Mouse (Mus musculus) embryonic fibroblast, embryonic 13.5 days (primary cell): ENCODE measurements around the gene Ak5. TPM values are rescaled to one million over a fixed set of nuclear protein-coding genes. Genes with fewer than 3 reads are reported as not detected.
"Not testable (repeated sequence)": the region's sequence is repeated elsewhere in the genome, so short reads cannot be mapped to it uniquely, and the experiment has no call there.

Experiments used
- H3K27ac ChIP-seq: 2 replicates; pipeline ENCODE4 v1.5.1; 2012; ENCODE audit warnings: low read length, control low read depth, inconsistent platforms; ENCODE audit not compliant: insufficient read depth
- H3K4me1 ChIP-seq: 2 replicates; pipeline ENCODE4 v1.6.1; 2011; ENCODE audit warnings: low read length; ENCODE audit not compliant: control insufficient read depth, insufficient read depth
- H3K4me3 ChIP-seq: 2 replicates; pipeline ENCODE4 v1.5.1; 2011; ENCODE audit warnings: mild to moderate bottlenecking, control low read depth, low read length; ENCODE audit not compliant: insufficient read depth
- CTCF ChIP-seq: IDR thresholded peaks from 2 replicates; pipeline ENCODE4 v1.5.1; 2011; ENCODE audit warnings: mild to moderate bottlenecking, control low read depth, low read length, moderate library complexity, borderline replicate concordance; ENCODE audit not compliant: insufficient read depth
- POLR2A ChIP-seq: IDR thresholded peaks from 2 replicates; pipeline ENCODE4 v1.6.1; 2011; ENCODE audit warnings: low read depth, mild to moderate bottlenecking, control low read depth, low read length, moderate library complexity
- polyA plus RNA-seq: library from polyadenylated mRNA; stranded (reverse); fragments of >200 nt; gene quantifications from 2 replicates; pipeline ENCODE4 v1.2.4, GENCODE M21; 2011; ENCODE audit warnings: low read depth; ENCODE audit not compliant: missing spikeins, insufficient read length

Gene Ak5
- polyA plus RNA-seq, 1 experiment, result 28.3 TPM

- no peak for TF ChIP-seq CTCF
- no peak for TF ChIP-seq POLR2A
- Histone ChIP-seq H3K4me3 (no peak overlapping the region), H3K27ac (no peak overlapping the region), H3K4me1 (peaks cover 13% of the 10 kb centered on the region)
Measured at GRCm38 (mm10) chr3:152590491-152590890, 77.7 kb downstream of the Ak5 start.

GRCm38 (mm10) chr3:152589101-152589500, 79.1 kb downstream of the Ak5 start:
- not testable (repeated sequence) for H3K4me3 ChIP-seq, H3K27ac ChIP-seq
- H3K4me1 ChIP-seq, result peaks cover 13% of the 10 kb centered on the region

- TF ChIP-seq POLR2A (no peak), CTCF (no peak)
- 0 out of 2 replicates have a peak, but pooled peaks cover 2% of the 10 kb centered on the region for H3K4me1 ChIP-seq
- H3K4me3 ChIP-seq, result no peak overlapping the region
- H3K27ac ChIP-seq, result no peak overlapping the region
Measured at GRCm38 (mm10) chr3:152587007-152587406, 81.2 kb downstream of the Ak5 start.

- H3K4me3 ChIP-seq, result no peak overlapping the region
- H3K27ac ChIP-seq, result no peak overlapping the region
- TF ChIP-seq POLR2A (no peak), CTCF (no peak)
- H3K4me1 ChIP-seq, result 0 out of 2 replicates have a peak, but pooled peaks cover 2% of the 10 kb centered on the region
Measured at GRCm38 (mm10) chr3:152586191-152586590, 82.0 kb downstream of the Ak5 start.

GRCm38 (mm10) chr3:152585581-152585980, 82.6 kb downstream of the Ak5 start:
- H3K4me1 ChIP-seq, result no peaks in the 10 kb centered on the region
- no peak overlapping the region for H3K27ac ChIP-seq
- no peak for TF ChIP-seq CTCF
- H3K4me3 ChIP-seq, result no peak overlapping the region

- TF ChIP-seq POLR2A, result no peak
- no peaks in the 10 kb centered on the region for H3K4me1 ChIP-seq
- no peak overlapping the region for H3K4me3 ChIP-seq
- no peak overlapping the region for H3K27ac ChIP-seq
Measured at GRCm38 (mm10) chr3:152583033-152583432, 85.1 kb downstream of the Ak5 start.

- not testable (repeated sequence) for H3K4me3 ChIP-seq, H3K27ac ChIP-seq, H3K4me1 ChIP-seq
Measured at GRCm38 (mm10) chr3:152581853-152582252, 86.3 kb downstream of the Ak5 start.

- no peak overlapping the region for H3K4me3 ChIP-seq
- no peak overlapping the region for H3K27ac ChIP-seq
- H3K4me1 ChIP-seq, result no peaks in the 10 kb centered on the region
- TF ChIP-seq POLR2A, result no peak
- no peak for TF ChIP-seq CTCF
Measured at GRCm38 (mm10) chr3:152579984-152580591, 88.1 kb downstream of the Ak5 start.

GRCm38 (mm10) chr3:152578282-152579228, 89.6 kb downstream of the Ak5 start:
- no peak overlapping the region for H3K27ac ChIP-seq
- H3K4me1 ChIP-seq, result no peaks in the 10 kb centered on the region
- H3K4me3 ChIP-seq, result no peak overlapping the region
- TF ChIP-seq POLR2A, result no peak
- TF ChIP-seq CTCF, result no peak

- Histone ChIP-seq H3K4me3 (no peak overlapping the region), H3K4me1 (no peaks in the 10 kb centered on the region), H3K27ac (no peak overlapping the region)
- no peak for TF ChIP-seq CTCF
- TF ChIP-seq POLR2A, result no peak
Measured at GRCm38 (mm10) chr3:152577763-152578162, 90.4 kb downstream of the Ak5 start.

GRCm38 (mm10) chr3:152577273-152577672, 90.9 kb downstream of the Ak5 start:
- H3K4me3 ChIP-seq, result no peak overlapping the region
- TF ChIP-seq POLR2A (no peak), CTCF (no peak)
- H3K4me1 ChIP-seq, result no peaks in the 10 kb centered on the region
- H3K27ac ChIP-seq, result no peak overlapping the region
